Mouse (Mus musculus): ENCODE data around the gene Clta. TPM values are rescaled to one million over a fixed set of nuclear protein-coding genes. Genes with fewer than 3 reads are reported as not detected.

Clta gene
- 332 and 364 TPM in 2 replicates for polyA plus RNA-seq (2015; fragmentation: Nextera tagmentation; extraction: Ambion mirVana)

DNA sequence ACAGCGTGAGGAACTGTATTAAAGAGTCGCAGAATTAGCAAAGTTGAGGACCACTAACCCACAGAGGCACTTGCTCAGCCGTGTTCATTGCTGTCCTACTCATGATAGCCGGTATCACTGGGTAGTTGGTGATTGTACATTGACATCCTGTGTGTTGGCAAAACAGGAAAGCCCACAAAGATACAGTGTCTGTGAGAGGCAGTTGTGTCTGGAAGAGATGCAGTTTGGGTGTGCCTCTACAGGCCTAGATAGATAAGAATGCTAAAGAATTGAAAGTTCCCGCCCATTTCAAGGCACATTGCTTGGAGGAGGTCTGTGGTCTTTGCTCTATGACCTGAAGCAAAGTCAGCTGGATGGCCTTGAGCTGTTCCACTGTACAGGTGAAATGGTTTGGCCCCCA, at the start of gene Clta:
Gene Clta, plus strand, starts transcription at position 327 of the 400 bp plus-strand sequence.
- 88% methylated on average over 5 of the region's 5 CpGs for WGBS
- ATAC-seq, result no peak
- no peak within 1 kb of the TSS for H3K27ac ChIP-seq (ENCODE audit: low read depth, low read length)
- H3K27me3 ChIP-seq (replicated peaks; ENCODE audit: control insufficient read depth, insufficient read depth, low read length), result no peaks in the 10 kb centered on the region
- H3K9me3 ChIP-seq (ENCODE audit: control insufficient read depth, low read length), result no peaks in the 10 kb centered on the region
- H3K4me3 ChIP-seq (ENCODE audit: low read length), result no peak within 1 kb of the TSS
- H3K36me3 ChIP-seq (ENCODE audit: control insufficient read depth, insufficient read depth, low read length), result no peaks in the 10 kb centered on the region
- H3K9ac ChIP-seq (ENCODE audit: low read depth, low read length), result no peak within 1 kb of the TSS
- no peak within 1 kb of the TSS for H3K4me2 ChIP-seq (ENCODE audit: low read length)
- H3K4me1 ChIP-seq (ENCODE audit: control insufficient read depth, insufficient read depth, low read depth, low read length), result no peaks in the 10 kb centered on the region

GRCm38 (mm10) chr4:43957292-43957845, 46.9 kb upstream of the Clta start, which contains the start of gene Glipr2:
Glipr2 (plus strand) TSS chr4:43957401.
- peak; percentile 89 for ATAC-seq
- no peaks in the 10 kb centered on the region for H3K9me3 ChIP-seq (ENCODE audit: control insufficient read depth, low read length)
- H3K36me3 ChIP-seq (ENCODE audit: control insufficient read depth, insufficient read depth, low read length), result no peaks in the 10 kb centered on the region
- peak within 1 kb of the TSS; percentile 99 for H3K4me2 ChIP-seq (ENCODE audit: low read length)
- H3K27me3 ChIP-seq (replicated peaks; ENCODE audit: control insufficient read depth, insufficient read depth, low read length), result no peaks in the 10 kb centered on the region
- H3K9ac ChIP-seq (ENCODE audit: low read depth, low read length), result peak within 1 kb of the TSS; percentile 74
- WGBS, result under 1% methylated on average over 45 of the region's 45 CpGs
- H3K4me1 ChIP-seq (ENCODE audit: control insufficient read depth, insufficient read depth, low read depth, low read length), result peaks cover 12% of the 10 kb centered on the region
- peak within 1 kb of the TSS; percentile 63 for H3K4me3 ChIP-seq (ENCODE audit: low read length)
- peak within 1 kb of the TSS; percentile 57 for H3K27ac ChIP-seq (ENCODE audit: low read depth, low read length)

DNA sequence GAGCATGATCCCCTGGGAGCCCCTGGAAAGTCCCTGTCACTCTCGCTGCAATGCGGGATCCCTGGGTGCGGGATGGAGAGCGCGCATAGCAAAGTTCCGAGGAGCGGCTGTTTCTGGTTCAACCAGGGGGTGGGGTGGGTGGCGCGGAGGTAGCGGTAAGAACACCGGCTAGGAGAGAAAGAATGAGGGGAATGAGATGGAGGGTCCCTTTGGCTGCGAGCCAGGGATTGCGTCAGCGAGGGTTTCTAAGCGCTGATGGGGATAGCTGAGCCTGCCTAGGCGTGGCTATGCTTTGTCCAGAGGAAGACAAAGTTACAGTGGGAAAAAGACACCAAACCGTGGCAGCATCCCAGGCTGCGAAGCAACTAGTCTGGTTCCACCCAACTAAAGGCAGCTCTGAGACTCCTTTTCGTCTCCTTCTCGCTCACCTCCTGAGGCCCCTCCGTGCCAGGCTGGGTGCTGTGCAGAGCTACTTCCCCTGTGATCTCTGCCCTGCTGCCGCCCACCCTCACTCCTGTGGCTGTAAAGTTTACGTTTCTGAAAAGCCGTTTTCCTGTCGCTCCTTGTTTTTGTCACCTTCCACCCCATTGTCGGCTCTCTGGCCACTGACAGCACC, 46.3 kb upstream of the Clta start:
- peak overlapping the region; percentile 57 for H3K27ac ChIP-seq (ENCODE audit: low read depth, low read length)
- 0% methylated on average over 26 of the region's 26 CpGs for WGBS
- peak overlapping the region; percentile 99 for H3K4me2 ChIP-seq (ENCODE audit: low read length)
- no peaks in the 10 kb centered on the region for H3K36me3 ChIP-seq (ENCODE audit: control insufficient read depth, insufficient read depth, low read length)
- H3K9ac ChIP-seq (ENCODE audit: low read depth, low read length), result peak overlapping the region; percentile 74
- H3K4me1 ChIP-seq (ENCODE audit: control insufficient read depth, insufficient read depth, low read depth, low read length), result peaks cover 12% of the 10 kb centered on the region
- peak overlapping the region; percentile 63 for H3K4me3 ChIP-seq (ENCODE audit: low read length)
- no peaks in the 10 kb centered on the region for H3K9me3 ChIP-seq (ENCODE audit: control insufficient read depth, low read length)
- peak; percentile 83 for ATAC-seq
- H3K27me3 ChIP-seq (replicated peaks; ENCODE audit: control insufficient read depth, insufficient read depth, low read length), result no peaks in the 10 kb centered on the region

- Histone ChIP-seq H3K9me3 (ENCODE audit: control insufficient read depth, low read length) (no peaks in the 10 kb centered on the region), H3K9ac (ENCODE audit: low read depth, low read length) (no peak overlapping the region), H3K27ac (ENCODE audit: low read depth, low read length) (no peak overlapping the region), H3K27me3 (replicated peaks; ENCODE audit: control insufficient read depth, insufficient read depth, low read length) (no peaks in the 10 kb centered on the region), H3K36me3 (ENCODE audit: control insufficient read depth, insufficient read depth, low read length) (no peaks in the 10 kb centered on the region), H3K4me3 (ENCODE audit: low read length) (no peak overlapping the region), H3K4me2 (ENCODE audit: low read length) (peak overlapping the region; percentile 99), H3K4me1 (ENCODE audit: control insufficient read depth, insufficient read depth, low read depth, low read length) (peaks cover 12% of the 10 kb centered on the region)
- 77% methylated on average over 9 of the region's 9 CpGs for WGBS
- no peak for ATAC-seq
Measured at GRCm38 (mm10) chr4:43959523-43960179, 44.6 kb upstream of the Clta start.

GRCm38 (mm10) chr4:43960207-43960606, 44.0 kb upstream of the Clta start:
- H3K4me3 ChIP-seq (ENCODE audit: low read length), result no peak overlapping the region
- ATAC-seq, result no peak
- 92% methylated on average over 6 of the region's 6 CpGs for WGBS
- H3K36me3 ChIP-seq (ENCODE audit: control insufficient read depth, insufficient read depth, low read length), result no peaks in the 10 kb centered on the region
- no peak overlapping the region for H3K9ac ChIP-seq (ENCODE audit: low read depth, low read length)
- H3K4me1 ChIP-seq (ENCODE audit: control insufficient read depth, insufficient read depth, low read depth, low read length), result peaks cover 12% of the 10 kb centered on the region
- no peak overlapping the region for H3K4me2 ChIP-seq (ENCODE audit: low read length)
- no peak overlapping the region for H3K27ac ChIP-seq (ENCODE audit: low read depth, low read length)
- no peaks in the 10 kb centered on the region for H3K9me3 ChIP-seq (ENCODE audit: control insufficient read depth, low read length)
- no peaks in the 10 kb centered on the region for H3K27me3 ChIP-seq (replicated peaks; ENCODE audit: control insufficient read depth, insufficient read depth, low read length)

DNA sequence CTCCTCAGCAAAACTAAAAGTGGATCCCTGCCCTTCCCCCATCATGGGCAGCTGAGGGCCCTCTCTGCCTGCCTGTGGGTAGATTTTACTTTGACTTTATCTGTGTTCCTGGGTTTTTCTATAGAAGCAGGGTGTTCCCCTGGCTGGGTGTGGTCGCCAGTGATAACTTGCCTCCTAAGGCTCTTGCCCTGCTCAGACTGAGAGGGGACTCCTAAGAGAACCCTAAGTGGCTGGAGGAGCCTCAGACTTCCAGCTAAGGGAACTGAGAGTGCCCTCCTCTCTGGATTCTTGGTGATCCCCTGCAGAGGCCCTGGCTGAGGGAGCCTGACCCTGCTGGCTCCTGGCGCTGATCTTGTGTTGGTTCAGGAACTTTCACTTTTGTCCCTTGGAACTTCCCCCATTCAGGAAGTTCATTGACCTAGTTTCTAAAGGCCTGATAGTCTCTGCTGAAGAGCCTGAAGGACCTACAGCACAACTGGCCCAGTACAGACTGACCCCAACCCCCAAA, 39.9 kb upstream of the Clta start:
- H3K4me2 ChIP-seq (ENCODE audit: low read length), result no peak overlapping the region
- no peaks in the 10 kb centered on the region for H3K27me3 ChIP-seq (replicated peaks; ENCODE audit: control insufficient read depth, insufficient read depth, low read length)
- WGBS, result 70% methylated on average over 2 of the region's 2 CpGs
- H3K4me1 ChIP-seq (ENCODE audit: control insufficient read depth, insufficient read depth, low read depth, low read length), result peaks cover 5% of the 10 kb centered on the region
- ATAC-seq, result no peak
- no peak overlapping the region for H3K9ac ChIP-seq (ENCODE audit: low read depth, low read length)
- no peak overlapping the region for H3K27ac ChIP-seq (ENCODE audit: low read depth, low read length)
- H3K9me3 ChIP-seq (ENCODE audit: control insufficient read depth, low read length), result no peaks in the 10 kb centered on the region
- H3K36me3 ChIP-seq (ENCODE audit: control insufficient read depth, insufficient read depth, low read length), result no peaks in the 10 kb centered on the region
- H3K4me3 ChIP-seq (ENCODE audit: low read length), result no peak overlapping the region

DNA sequence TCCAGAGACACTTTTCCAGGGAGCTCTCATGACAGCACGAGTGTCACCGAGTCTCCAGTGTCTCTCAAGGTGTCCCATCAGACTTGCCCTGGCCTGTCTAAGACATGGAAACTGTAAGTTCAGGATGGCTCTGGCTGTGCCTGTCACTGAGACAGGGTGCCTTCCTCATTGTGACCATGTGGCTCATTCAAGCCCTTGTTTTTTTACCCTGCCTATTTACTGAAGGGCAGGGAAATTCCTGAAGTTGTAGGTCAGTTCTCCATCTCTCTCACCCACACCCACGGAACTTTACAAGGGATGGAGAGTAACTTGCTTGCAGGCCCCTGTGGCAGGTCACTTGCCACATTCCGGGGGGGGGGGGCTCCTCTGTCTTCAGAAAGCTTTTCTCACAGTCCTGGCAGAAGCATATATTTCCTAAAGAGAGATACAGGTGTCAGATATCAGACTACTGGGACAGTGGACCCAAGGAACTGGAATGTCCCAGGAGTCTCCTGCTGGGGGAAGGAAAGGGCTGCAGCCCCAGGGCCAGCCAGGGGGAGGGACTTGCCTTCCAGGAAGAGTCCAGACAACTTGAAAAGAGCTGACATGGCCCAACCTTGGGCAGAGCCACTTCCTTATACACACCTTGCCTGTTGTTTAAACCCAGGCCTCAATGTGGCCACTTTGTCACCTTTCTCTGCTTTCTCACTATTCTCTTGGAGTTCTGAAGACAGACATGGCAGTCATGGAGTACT, 39.1 kb upstream of the Clta start:
- Histone ChIP-seq H3K9ac (ENCODE audit: low read depth, low read length) (no peak overlapping the region), H3K9me3 (ENCODE audit: control insufficient read depth, low read length) (no peaks in the 10 kb centered on the region), H3K4me2 (ENCODE audit: low read length) (no peak overlapping the region), H3K4me1 (ENCODE audit: control insufficient read depth, insufficient read depth, low read depth, low read length) (peaks cover 6% of the 10 kb centered on the region), H3K27ac (ENCODE audit: low read depth, low read length) (no peak overlapping the region), H3K4me3 (ENCODE audit: low read length) (no peak overlapping the region), H3K27me3 (replicated peaks; ENCODE audit: control insufficient read depth, insufficient read depth, low read length) (no peaks in the 10 kb centered on the region), H3K36me3 (ENCODE audit: control insufficient read depth, insufficient read depth, low read length) (no peaks in the 10 kb centered on the region)
- WGBS, result 48% methylated on average over 4 of the region's 4 CpGs
- no peak for ATAC-seq

DNA sequence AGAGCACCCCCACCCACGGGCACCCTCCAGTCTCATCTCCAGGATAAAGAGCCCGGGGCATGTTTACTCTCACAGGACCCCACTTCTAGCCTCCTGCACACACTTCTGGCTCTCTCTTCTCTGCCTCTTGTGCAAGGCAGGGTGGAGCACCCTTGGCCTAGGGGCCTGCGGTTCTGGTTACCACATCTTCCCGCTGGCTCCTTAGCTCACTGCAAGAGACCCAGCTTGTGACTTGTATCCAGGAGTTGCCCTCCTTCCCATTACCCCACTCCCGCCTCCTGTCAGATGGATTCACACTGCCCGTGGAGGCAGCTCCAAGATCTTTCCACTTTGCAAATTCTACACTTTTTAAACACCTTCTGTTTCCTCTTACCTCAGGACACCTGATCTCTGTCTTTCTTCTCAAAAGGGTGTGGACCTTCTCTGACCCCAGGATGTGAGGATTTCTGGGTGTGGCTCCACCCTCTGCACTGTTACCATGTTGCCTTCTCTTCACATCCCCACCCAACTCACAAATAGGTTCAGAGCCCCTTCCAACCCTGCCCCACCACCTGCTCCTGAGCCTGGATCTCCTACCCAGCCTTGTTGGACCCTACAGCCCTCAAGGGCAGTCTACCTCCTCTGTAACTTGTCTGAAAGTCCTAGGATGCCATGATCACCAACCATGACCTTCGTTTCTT, 38.3 kb upstream of the Clta start:
- Histone ChIP-seq H3K4me2 (ENCODE audit: low read length) (no peak overlapping the region), H3K27me3 (replicated peaks; ENCODE audit: control insufficient read depth, insufficient read depth, low read length) (no peaks in the 10 kb centered on the region), H3K27ac (ENCODE audit: low read depth, low read length) (no peak overlapping the region), H3K36me3 (ENCODE audit: control insufficient read depth, insufficient read depth, low read length) (no peaks in the 10 kb centered on the region), H3K9me3 (ENCODE audit: control insufficient read depth, low read length) (no peaks in the 10 kb centered on the region), H3K9ac (ENCODE audit: low read depth, low read length) (no peak overlapping the region), H3K4me3 (ENCODE audit: low read length) (no peak overlapping the region), H3K4me1 (ENCODE audit: control insufficient read depth, insufficient read depth, low read depth, low read length) (peaks cover 6% of the 10 kb centered on the region)
- WGBS, result 86% methylated on average over 7 of the region's 7 CpGs
- ATAC-seq, result no peak

Measured in hindbrain, embryonic 16.5 days (tissue).